8 mouse cellular contexts compared by ENCODE assay signal in genomic region chr5:114381013-114381351, GRCm38 (mm10). TPM values are rescaled to one million over a fixed set of nuclear protein-coding genes. Genes with fewer than 3 reads are reported as not detected.
A peak's percentile ranks its signal among the peaks of the same experiment; 100 is the strongest.
DNase-seq lines count a peak whose midpoint lies in the region; ATAC-seq and TF ChIP-seq lines count a peak whose summit lies in the region.

No protein-coding gene starts in this region.

- H3K4me3 ChIP-seq in kidney, embryonic 15.5 days (replicated peaks), result peak overlapping the region; percentile 92
- peak overlapping the region; percentile 77 for H3K4me3 ChIP-seq in bone marrow, adult 2 months (replicated peaks; ENCODE audit: control insufficient read depth, low read depth, low read length)
- peak overlapping the region; percentile 96 for H3K4me3 ChIP-seq in hindbrain, embryonic 10.5 days

- H3K9ac ChIP-seq in kidney, embryonic 15.5 days, result peak overlapping the region; percentile 98

- WGBS in kidney, embryonic 15.5 days, result under 1% methylated on average over 18 of the region's 18 CpGs
- under 1% methylated on average over 18 of the region's 18 CpGs for WGBS in bone marrow, adult 2 months
- WGBS in hindbrain, embryonic 10.5 days, result 0% methylated on average over 18 of the region's 18 CpGs

- H3K36me3 ChIP-seq in kidney, embryonic 15.5 days, result peaks cover 33% of the 10 kb centered on the region
- peaks cover 38% of the 10 kb centered on the region for H3K36me3 ChIP-seq in hindbrain, embryonic 10.5 days

- DNase-seq in kidney, adult 8-10 months, result no peak
- DNase-seq in hindbrain, embryonic 10.5 days (ENCODE audit: low spot score), result no peak
- no peak for DNase-seq in embryo, embryonic 10 days (ENCODE audit: low spot score)
- no peak for DNase-seq in right cerebral cortex, postnatal 4 days
- DNase-seq in gastrocnemius, postnatal 10 days, result no peak

- no peak for TF ChIP-seq CTCF in bone marrow, adult 2 months (IDR thresholded peaks at IDR 0.05; ENCODE audit: control insufficient read depth, insufficient read depth, low read length)

- no peak for TF ChIP-seq POLR2A in bone marrow, adult 2 months (IDR thresholded peaks at IDR 0.05; ENCODE audit: borderline replicate concordance, control insufficient read depth, low read depth, low read length)

- no peaks in the 10 kb centered on the region for H3K27me3 ChIP-seq in kidney, embryonic 15.5 days
- H3K27me3 ChIP-seq in hindbrain, embryonic 10.5 days (ENCODE audit: insufficient read depth, poor library complexity, severe bottlenecking), result no peaks in the 10 kb centered on the region

- peak overlapping the region; percentile 69 for H3K4me2 ChIP-seq in kidney, embryonic 15.5 days

- peaks cover 53% of the 10 kb centered on the region for H3K4me1 ChIP-seq in kidney, embryonic 15.5 days
- peaks cover 4% of the 10 kb centered on the region for H3K4me1 ChIP-seq in bone marrow, adult 2 months (ENCODE audit: control insufficient read depth, insufficient read depth, low read length)
- H3K4me1 ChIP-seq in hindbrain, embryonic 10.5 days (replicated peaks), result peaks cover 46% of the 10 kb centered on the region

- no peaks in the 10 kb centered on the region for H3K9me3 ChIP-seq in kidney, embryonic 15.5 days (replicated peaks)
- peaks cover 3% of the 10 kb centered on the region; the same call in 1 of the 2 replicates for H3K9me3 ChIP-seq in hindbrain, embryonic 10.5 days

- H3K27ac ChIP-seq in kidney, embryonic 15.5 days, result peak overlapping the region; percentile 92
- peak overlapping the region; percentile 78 for H3K27ac ChIP-seq in bone marrow, adult 2 months (ENCODE audit: control insufficient read depth, insufficient read depth, low read depth, low read length, poor library complexity)
- H3K27ac ChIP-seq in hindbrain, embryonic 10.5 days, result peak overlapping the region; percentile 98

- peak; percentile 6 for ATAC-seq in kidney, embryonic 15.5 days (replicated peaks; ENCODE audit: low FRiP score)
- ATAC-seq in megakaryocyte-erythroid progenitor cell, adult 5-6 weeks (replicated peaks; ENCODE audit: low FRiP score, low TSS enrichment, poor library complexity, severe bottlenecking), result 0 out of 2 replicates have a peak, but pooled peaks have one; percentile 9

RNA-seq across cellular contexts. Expression of gene Ube3b, which starts 0.6 kb away (rescaled TPM):
- 40.6 and 43.8 TPM in 2 replicates for polyA plus RNA-seq in kidney, embryonic 15.5 days (2015; fragmentation: Nextera tagmentation; extraction: Ambion mirVana)
- 27.8 and 51.0 TPM in 2 replicates for polyA plus RNA-seq in bone marrow, adult 2 months (2011; ENCODE audit: insufficient read depth, insufficient read length, low replicate concordance, missing spikeins)
- 52.5 and 56.2 TPM in 2 replicates for polyA plus RNA-seq in hindbrain, embryonic 10.5 days (2016; fragmentation: Nextera tagmentation; extraction: Ambion mirVana)
- total RNA-seq in megakaryocyte-erythroid progenitor cell, adult 5-6 weeks (2014; fragmentation: Nextera tagmentation), result 39.5 and 50.3 TPM in 2 replicates
- total RNA-seq in megakaryocyte-erythroid progenitor cell, adult 5-6 weeks (2017), result 16.6 and 17.3 TPM in 2 replicates
- total RNA-seq in gastrocnemius, postnatal 10 days (2021), result 10 to 100 TPM; 52.3 to 55.6 TPM

RNA-seq across cellular contexts. Expression of gene Kctd10, which starts 0.7 kb away (rescaled TPM):
- polyA plus RNA-seq in kidney, embryonic 15.5 days (2015; fragmentation: Nextera tagmentation; extraction: Ambion mirVana), result 93.4 and 101 TPM in 2 replicates
- 17.4 and 29.7 TPM in 2 replicates for polyA plus RNA-seq in bone marrow, adult 2 months (2011; ENCODE audit: insufficient read depth, insufficient read length, low replicate concordance, missing spikeins)
- polyA plus RNA-seq in hindbrain, embryonic 10.5 days (2016; fragmentation: Nextera tagmentation; extraction: Ambion mirVana), result 114 and 124 TPM in 2 replicates
- 33.3 and 36.1 TPM in 2 replicates for total RNA-seq in megakaryocyte-erythroid progenitor cell, adult 5-6 weeks (2014; fragmentation: Nextera tagmentation)
- 38.8 and 45.1 TPM in 2 replicates for total RNA-seq in megakaryocyte-erythroid progenitor cell, adult 5-6 weeks (2017)
- total RNA-seq in gastrocnemius, postnatal 10 days (2021), result 10 to 100 TPM; 28.3 to 30.8 TPM
